Mouse (Mus musculus): ENCODE results near the gene Gpr19. TPM values are rescaled to one million over a fixed set of nuclear protein-coding genes. Genes with fewer than 3 reads are reported as not detected.

Gene Gpr19
- total RNA-seq, 1 experiment from 2014 or later: 4.6 TPM

GRCm38 (mm10) chr6:134870887-134871286 lies 27.5 kb downstream of the Gpr19 start:
- ATAC-seq (replicated peaks in 1 of 2; ENCODE audit: insufficient read depth in 1 of 2, low FRiP score in 2 of 2, low TSS enrichment in 1 of 2, low read depth in 1 of 2, poor library complexity in 2 of 2, severe bottlenecking in 2 of 2): no peak

DNA sequence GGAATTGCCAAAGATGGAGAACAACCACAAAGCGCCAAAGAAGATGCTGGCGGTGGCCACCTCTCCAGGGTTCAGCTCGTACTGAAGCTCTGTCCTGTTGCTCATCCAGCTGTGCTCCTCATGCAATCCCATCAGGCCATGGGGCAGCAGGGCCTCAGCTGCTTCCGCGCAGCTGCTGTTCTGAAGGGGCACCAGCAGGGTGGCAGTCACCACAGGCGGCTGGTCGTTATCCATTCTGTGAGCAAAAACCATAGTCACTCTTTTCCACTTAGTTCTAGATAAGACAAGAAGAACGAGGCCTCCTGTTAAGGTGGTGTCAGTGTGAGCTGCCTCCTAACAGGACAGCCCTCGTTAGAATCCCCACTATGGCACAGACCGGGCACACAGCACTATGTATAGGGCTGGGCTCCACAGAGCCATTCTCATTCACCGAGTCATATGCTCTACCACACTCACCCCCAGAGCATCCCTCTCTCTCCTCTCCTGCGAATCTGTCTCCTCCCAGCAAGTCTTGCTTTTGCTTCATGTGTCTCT lies 28.1 kb downstream of the Gpr19 start:
- no peak for ATAC-seq (replicated peaks in 1 of 2; ENCODE audit: insufficient read depth in 1 of 2, low FRiP score in 2 of 2, low TSS enrichment in 1 of 2, low read depth in 1 of 2, poor library complexity in 2 of 2, severe bottlenecking in 2 of 2)

DNA sequence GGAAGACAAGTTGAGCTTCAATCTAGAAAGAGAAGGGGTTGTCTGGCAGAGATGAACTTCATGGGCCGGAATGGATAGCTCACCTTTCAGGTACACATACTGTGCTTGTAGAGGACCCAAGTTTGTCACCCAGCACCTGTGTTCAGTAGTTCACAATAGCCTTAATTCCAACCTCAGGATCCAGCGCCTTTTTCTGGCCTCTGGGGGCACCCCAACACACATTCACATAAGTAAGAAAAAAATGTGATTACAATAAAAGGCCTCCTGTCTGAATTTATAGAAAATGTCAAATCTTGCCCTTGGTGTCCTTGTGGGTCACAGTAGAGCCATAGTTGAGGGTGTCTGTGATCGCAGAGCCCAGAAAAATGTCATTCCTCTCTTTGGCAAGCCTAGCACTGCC lies 31.1 kb downstream of the Gpr19 start:
- ATAC-seq (replicated peaks in 1 of 2; ENCODE audit: insufficient read depth in 1 of 2, low FRiP score in 2 of 2, low TSS enrichment in 1 of 2, low read depth in 1 of 2, poor library complexity in 2 of 2, severe bottlenecking in 2 of 2): no peak

- ATAC-seq (replicated peaks in 1 of 2; ENCODE audit: insufficient read depth in 1 of 2, low FRiP score in 2 of 2, low TSS enrichment in 1 of 2, low read depth in 1 of 2, poor library complexity in 2 of 2, severe bottlenecking in 2 of 2): no peak
Observed at GRCm38 (mm10) chr6:134866113-134866512, 32.3 kb downstream of the Gpr19 start.

- peak; percentile 83 to 89 for ATAC-seq (replicated peaks in 1 of 2; ENCODE audit: insufficient read depth in 1 of 2, low FRiP score in 2 of 2, low TSS enrichment in 1 of 2, low read depth in 1 of 2, poor library complexity in 2 of 2, severe bottlenecking in 2 of 2)
Observed at GRCm38 (mm10) chr6:134863146-134863545, 35.2 kb downstream of the Gpr19 start.

DNA sequence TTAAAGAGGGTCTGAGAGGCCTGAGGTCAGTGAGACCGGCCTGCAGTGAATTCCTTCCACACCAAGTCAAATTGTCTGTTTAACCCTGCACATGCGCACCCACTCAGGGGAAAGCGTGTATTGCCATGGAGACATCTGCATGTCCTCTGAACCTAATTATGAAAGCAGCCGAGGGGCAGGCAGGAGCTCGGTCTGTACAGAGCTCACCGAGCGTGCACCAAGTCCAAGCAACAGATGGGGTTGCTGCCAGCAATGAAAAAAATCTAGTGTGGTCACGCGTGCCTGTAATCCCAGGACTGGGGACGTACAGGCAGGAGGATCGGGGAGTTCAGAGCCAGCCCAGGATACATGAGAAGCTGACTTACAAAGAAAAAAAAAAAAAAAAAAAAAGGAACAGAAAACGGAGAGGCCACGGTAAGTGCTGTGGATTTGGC lies 35.7 kb downstream of the Gpr19 start:
- ATAC-seq (replicated peaks in 1 of 2; ENCODE audit: insufficient read depth in 1 of 2, low FRiP score in 2 of 2, low TSS enrichment in 1 of 2, low read depth in 1 of 2, poor library complexity in 2 of 2, severe bottlenecking in 2 of 2): peak in 1 of 2 experiments; percentile 31; a peak in 1 of 4 replicates

DNA sequence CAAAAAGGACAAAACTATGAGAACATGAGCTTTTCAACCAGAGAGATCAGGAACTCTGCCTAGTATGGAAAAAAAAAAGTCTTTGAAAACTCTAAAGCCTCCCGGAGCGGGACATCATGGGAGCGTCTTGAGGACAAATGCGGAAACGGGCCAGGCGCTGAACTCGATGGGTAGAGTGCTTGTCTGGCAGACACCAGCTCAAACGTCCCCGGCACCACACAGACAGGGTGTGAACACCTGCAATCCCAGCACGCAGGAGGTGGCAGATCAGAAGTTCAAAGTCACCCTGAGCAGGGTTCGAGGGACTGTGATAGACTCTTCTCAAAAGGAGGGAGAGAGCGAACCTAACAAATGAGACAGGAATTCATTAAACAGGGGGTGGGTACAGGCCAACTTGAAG lies 37.0 kb downstream of the Gpr19 start:
- ATAC-seq (replicated peaks in 1 of 2; ENCODE audit: insufficient read depth in 1 of 2, low FRiP score in 2 of 2, low TSS enrichment in 1 of 2, low read depth in 1 of 2, poor library complexity in 2 of 2, severe bottlenecking in 2 of 2): no peak

DNA sequence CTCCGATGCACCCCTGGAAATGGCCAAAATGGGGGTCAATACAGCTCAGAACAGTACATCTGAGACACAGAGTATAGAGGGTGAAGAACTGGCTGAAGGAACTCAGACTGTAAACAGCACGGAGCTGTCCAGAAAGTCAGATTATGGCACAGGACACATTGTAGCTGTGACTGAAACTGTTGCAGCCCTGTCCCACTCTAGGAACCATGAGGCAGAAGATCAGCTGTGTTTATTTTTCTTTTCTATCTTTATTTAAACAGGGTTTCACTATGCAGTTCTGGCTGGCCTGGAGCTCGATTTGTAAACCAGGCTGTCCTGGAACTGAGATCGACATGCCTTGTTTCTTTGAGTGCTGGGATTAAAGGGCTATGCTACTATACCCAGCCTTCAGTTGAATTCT lies 38.1 kb downstream of the Gpr19 start:
- no peak for ATAC-seq (replicated peaks in 1 of 2; ENCODE audit: insufficient read depth in 1 of 2, low FRiP score in 2 of 2, low TSS enrichment in 1 of 2, low read depth in 1 of 2, poor library complexity in 2 of 2, severe bottlenecking in 2 of 2)

DNA sequence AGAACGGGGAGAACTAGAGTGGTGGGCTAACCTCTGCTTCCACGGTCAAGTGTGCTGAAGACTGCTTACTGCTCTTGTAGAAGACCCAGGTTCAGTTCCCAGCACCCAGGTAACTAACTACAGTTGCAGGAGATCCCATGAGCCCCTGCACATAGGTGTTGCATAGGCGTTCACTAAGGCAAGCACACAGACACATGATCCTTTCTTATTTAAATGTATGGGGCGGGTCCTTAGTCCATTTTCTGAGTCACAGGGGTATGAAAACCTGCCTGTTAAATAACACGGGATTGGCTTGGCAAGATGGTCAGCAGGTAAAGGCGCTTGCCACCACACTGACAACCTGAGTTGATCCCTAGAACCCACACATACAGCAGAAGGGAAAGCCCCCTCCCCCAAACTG lies 39.4 kb downstream of the Gpr19 start:
- no peak for ATAC-seq (replicated peaks in 1 of 2; ENCODE audit: insufficient read depth in 1 of 2, low FRiP score in 2 of 2, low TSS enrichment in 1 of 2, low read depth in 1 of 2, poor library complexity in 2 of 2, severe bottlenecking in 2 of 2)

DNA sequence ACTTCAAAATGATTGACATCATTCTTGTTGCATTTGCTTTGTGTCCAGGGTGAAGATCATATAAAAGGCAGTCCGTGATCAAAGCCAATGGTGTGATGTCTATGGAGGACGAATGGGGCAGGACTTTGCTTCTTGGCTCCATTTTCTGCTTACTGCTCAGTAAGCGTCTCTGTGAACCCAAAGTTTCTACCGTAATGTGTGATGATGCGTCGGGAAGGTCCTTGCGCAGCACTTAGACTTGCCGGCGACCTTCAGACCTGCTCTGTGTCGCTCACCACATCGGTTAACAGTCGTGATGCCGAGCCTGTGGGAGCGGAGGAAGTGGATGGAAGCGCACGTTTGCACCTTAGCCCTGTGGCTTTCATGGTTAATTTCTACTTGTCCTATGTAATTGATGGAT lies 42.5 kb downstream of the Gpr19 start:
- ATAC-seq (replicated peaks in 1 of 2; ENCODE audit: insufficient read depth in 1 of 2, low FRiP score in 2 of 2, low TSS enrichment in 1 of 2, low read depth in 1 of 2, poor library complexity in 2 of 2, severe bottlenecking in 2 of 2): no peak

DNA sequence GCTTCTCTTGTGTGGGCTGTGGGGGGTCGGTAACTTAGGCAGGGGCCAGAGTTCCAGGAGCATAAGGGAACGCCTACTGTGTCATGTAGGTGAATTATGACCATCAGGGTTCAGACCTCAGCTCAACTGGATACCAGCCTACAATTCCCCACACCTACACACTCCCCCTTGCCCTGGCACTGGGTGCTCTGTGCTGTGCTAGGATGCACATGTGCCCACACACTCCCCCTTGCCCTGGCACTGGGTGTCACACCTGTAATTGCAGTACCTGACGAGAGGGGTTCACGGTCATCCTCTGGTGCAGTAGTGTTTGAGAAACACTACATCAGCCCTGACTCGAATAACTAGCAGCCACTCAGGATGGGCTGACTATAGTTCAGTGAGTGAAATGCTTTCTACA lies 43.6 kb downstream of the Gpr19 start:
- ATAC-seq (replicated peaks in 1 of 2; ENCODE audit: insufficient read depth in 1 of 2, low FRiP score in 2 of 2, low TSS enrichment in 1 of 2, low read depth in 1 of 2, poor library complexity in 2 of 2, severe bottlenecking in 2 of 2): no peak

DNA sequence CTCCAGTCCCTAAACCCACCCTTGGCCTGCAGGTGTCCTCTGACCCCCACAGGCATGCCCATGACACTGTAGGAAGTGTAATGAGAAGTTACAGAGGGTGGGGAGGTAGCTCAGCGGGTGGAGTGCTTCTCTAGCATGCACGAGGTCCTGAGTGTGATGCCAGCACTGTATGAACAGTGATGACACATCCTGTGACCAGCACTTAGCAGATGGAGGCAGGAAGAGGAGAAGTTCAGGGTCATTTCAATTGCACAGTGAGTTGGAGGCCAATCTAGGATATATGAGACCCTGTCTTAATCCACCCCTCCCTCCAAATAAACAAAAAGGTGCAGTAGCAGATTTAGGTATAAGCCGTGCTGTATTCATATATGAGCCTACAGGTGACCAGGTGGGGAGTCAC lies 48.4 kb downstream of the Gpr19 start:
- ATAC-seq (replicated peaks in 1 of 2; ENCODE audit: insufficient read depth in 1 of 2, low FRiP score in 2 of 2, low TSS enrichment in 1 of 2, low read depth in 1 of 2, poor library complexity in 2 of 2, severe bottlenecking in 2 of 2): no peak

- ATAC-seq (replicated peaks in 1 of 2; ENCODE audit: insufficient read depth in 1 of 2, low FRiP score in 2 of 2, low TSS enrichment in 1 of 2, low read depth in 1 of 2, poor library complexity in 2 of 2, severe bottlenecking in 2 of 2): no peak
Observed at GRCm38 (mm10) chr6:134849461-134849860, 48.9 kb downstream of the Gpr19 start.

DNA sequence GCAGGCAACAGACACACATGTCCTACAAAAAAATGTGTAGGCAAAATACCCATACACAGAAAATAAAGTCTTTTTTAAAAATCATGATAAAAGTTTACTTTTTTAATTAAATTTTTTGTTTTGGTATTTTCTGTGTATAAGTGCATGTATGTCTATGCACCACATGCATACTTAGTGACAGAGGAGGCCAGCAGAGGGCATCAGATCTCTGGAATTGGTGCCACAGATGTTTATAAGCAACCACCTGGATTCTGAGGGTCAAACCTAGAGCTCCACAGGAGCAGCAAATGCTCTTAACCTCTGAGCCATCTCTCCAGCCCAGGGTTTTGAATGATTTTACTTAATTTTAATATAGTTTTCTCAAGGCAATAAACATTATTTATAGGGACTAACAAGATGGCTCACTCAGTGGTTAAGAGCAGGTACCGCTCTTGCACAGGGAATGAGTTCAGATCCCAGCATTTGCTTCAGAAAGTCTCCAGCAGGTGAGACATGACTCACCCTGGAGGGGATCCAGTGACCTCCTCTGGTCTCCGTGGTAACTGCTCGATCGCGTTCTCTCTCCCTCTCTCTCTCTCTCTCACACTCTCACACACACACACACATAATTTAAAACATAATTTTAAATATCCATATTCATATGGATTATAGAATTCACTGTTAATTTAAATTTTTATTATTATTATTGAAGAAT lies 50.0 kb downstream of the Gpr19 start:
- ATAC-seq (replicated peaks in 1 of 2; ENCODE audit: insufficient read depth in 1 of 2, low FRiP score in 2 of 2, low TSS enrichment in 1 of 2, low read depth in 1 of 2, poor library complexity in 2 of 2, severe bottlenecking in 2 of 2): no peak

GRCm38 (mm10) chr6:134847550-134847949 lies 50.8 kb downstream of the Gpr19 start:
- ATAC-seq (replicated peaks in 1 of 2; ENCODE audit: insufficient read depth in 1 of 2, low FRiP score in 2 of 2, low TSS enrichment in 1 of 2, low read depth in 1 of 2, poor library complexity in 2 of 2, severe bottlenecking in 2 of 2): no peak

DNA sequence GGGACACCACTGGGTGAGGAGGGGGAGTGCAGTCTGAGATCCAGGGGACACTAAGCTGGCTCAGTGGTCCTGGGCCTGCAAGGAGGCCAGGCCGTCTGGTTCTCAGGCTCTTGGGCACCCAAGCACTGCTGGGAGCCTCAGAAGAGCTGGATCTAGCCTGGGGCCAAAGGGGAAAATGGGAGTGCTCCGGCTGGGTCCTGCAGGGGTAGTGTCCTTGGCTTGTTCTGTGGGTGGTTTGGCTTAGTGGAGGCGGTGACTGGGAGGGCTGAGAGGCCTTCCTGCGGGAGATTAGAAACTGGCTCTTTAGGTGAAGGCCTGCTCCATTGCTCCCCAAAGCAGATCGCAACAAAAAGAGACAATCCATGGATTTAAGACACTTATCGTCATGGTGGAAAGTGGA lies 52.1 kb downstream of the Gpr19 start:
- no peak for ATAC-seq (replicated peaks in 1 of 2; ENCODE audit: insufficient read depth in 1 of 2, low FRiP score in 2 of 2, low TSS enrichment in 1 of 2, low read depth in 1 of 2, poor library complexity in 2 of 2, severe bottlenecking in 2 of 2)

DNA sequence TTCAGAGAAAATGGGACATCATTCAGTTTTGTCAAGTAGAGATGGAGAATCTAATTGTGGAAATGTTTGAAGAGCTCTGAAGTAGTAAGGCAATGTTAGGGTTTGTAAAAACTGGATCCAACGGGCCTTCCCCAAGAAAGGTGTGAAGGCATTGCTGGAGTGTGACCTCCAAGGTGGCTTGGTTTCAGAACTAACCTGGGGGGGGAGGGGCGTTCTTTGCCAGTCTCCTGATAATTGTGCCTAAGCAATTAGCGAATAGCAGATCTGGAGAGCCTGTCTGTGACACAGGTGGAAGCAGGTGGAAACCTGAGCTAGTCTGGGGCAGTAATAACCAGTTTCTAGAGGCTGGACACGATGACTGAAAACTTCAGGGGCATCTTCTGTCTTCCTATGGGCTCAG lies 52.7 kb downstream of the Gpr19 start:
- ATAC-seq (replicated peaks in 1 of 2; ENCODE audit: insufficient read depth in 1 of 2, low FRiP score in 2 of 2, low TSS enrichment in 1 of 2, low read depth in 1 of 2, poor library complexity in 2 of 2, severe bottlenecking in 2 of 2): no peak

GRCm38 (mm10) chr6:134840346-134840745 lies 58.0 kb downstream of the Gpr19 start:
- ATAC-seq (replicated peaks in 1 of 2; ENCODE audit: insufficient read depth in 1 of 2, low FRiP score in 2 of 2, low TSS enrichment in 1 of 2, low read depth in 1 of 2, poor library complexity in 2 of 2, severe bottlenecking in 2 of 2): no peak

GRCm38 (mm10) chr6:134838111-134838510 lies 60.3 kb downstream of the Gpr19 start:
- ATAC-seq (replicated peaks in 1 of 2; ENCODE audit: insufficient read depth in 1 of 2, low FRiP score in 2 of 2, low TSS enrichment in 1 of 2, low read depth in 1 of 2, poor library complexity in 2 of 2, severe bottlenecking in 2 of 2): no peak

All from hematopoietic stem cell, adult 5-6 weeks (primary cell).